ENCODE assay signal across 8 mouse cellular contexts in genomic region chr13:37482038-37482437, GRCm38 (mm10).
DNase-seq lines count a peak whose midpoint lies in the region; ATAC-seq lines count a peak whose summit lies in the region.

No protein-coding gene starts in this region.

- H3K27ac ChIP-seq in liver, embryonic 12.5 days: peak overlapping the region; percentile 61

- no peaks in the 10 kb centered on the region for H3K9me3 ChIP-seq in liver, embryonic 12.5 days (replicated peaks)

- peaks cover 19% of the 10 kb centered on the region for H3K4me1 ChIP-seq in liver, embryonic 12.5 days

- intact Hi-C loops in heart, postnatal 10 days (cut with DNase I): loop anchor here (2.0 to 5.0 kb wide), 3 partner anchors 47 to 345 kb away; no protein-coding TSS in a partner anchor

- no peak for ATAC-seq in liver, embryonic 12.5 days
- no peak for ATAC-seq in frontal cortex, adult (ENCODE audit: low TSS enrichment)

- H3K4me3 ChIP-seq in liver, embryonic 12.5 days: no peak overlapping the region

- peak; percentile 31 for DNase-seq in ES-CJ7 (ENCODE audit: low read depth, low spot score)
- peak; percentile 64 for DNase-seq in adrenal gland, postnatal 10 days
- DNase-seq in heart, postnatal 10 days: peak; percentile 66 to 71
- DNase-seq in retina, postnatal 1 day: no peak
- no peak for DNase-seq in left cerebral cortex, adult 8-10 months (ENCODE audit: low spot score in 2 of 2)
- no peak for DNase-seq in spleen, postnatal 14 days (ENCODE audit: low spot score in 2 of 2)

- H3K36me3 ChIP-seq in liver, embryonic 12.5 days: no peaks in the 10 kb centered on the region

- no peaks in the 10 kb centered on the region for H3K27me3 ChIP-seq in liver, embryonic 12.5 days (replicated peaks)

- no peak overlapping the region for H3K4me2 ChIP-seq in liver, embryonic 12.5 days

- H3K9ac ChIP-seq in liver, embryonic 12.5 days: no peak overlapping the region

- 26% methylated on average over 2 of the region's 2 CpGs for WGBS in liver, embryonic 12.5 days (ENCODE audit: insufficient replicate concordance)

Comparison
In these comparisons a context has a peak if more than half of its experiments do, and no peak if none do; other contexts are left out.
1. DNase-seq: peak in ES-CJ7 (single experiment), adrenal gland, postnatal 10 days (single experiment) and heart, postnatal 10 days (2 of 2); none in retina, postnatal 1 day (single experiment), left cerebral cortex, adult 8-10 months (0 of 2) and spleen, postnatal 14 days (0 of 2).